Mouse (Mus musculus) myocyte (in vitro differentiated cells): Measurements from ENCODE around the gene Grb7.

Experiments
- E2F4 ChIP-seq: IDR thresholded peaks from one replicate; pipeline ENCODE4 v1.6.1; 2011; ENCODE audit warnings: mild to moderate bottlenecking, control low read depth, moderate library complexity; ENCODE audit not compliant: insufficient read depth
- MAX ChIP-seq: IDR thresholded peaks from one replicate; pipeline ENCODE4 v1.6.1; 2011; ENCODE audit warnings: low read depth, mild to moderate bottlenecking, control low read depth
- MYOG ChIP-seq, 3 experiments: IDR thresholded peaks; one replicate each; pipeline ENCODE4 v1.6.1; 2011; ENCODE audit warnings: control low read depth in 2 of 3, low read depth in 2 of 3, mild to moderate bottlenecking in 2 of 3; ENCODE audit not compliant: insufficient read length in 2 of 3, control insufficient read depth in 1 of 3, insufficient read depth in 1 of 3
- POLR2A ChIP-seq: IDR thresholded peaks from one replicate; pipeline ENCODE4 v1.6.1; 2011; ENCODE audit warnings: low read depth, mild to moderate bottlenecking, control low read depth, moderate library complexity; ENCODE audit not compliant: insufficient read length
- POLR2AphosphoS2 ChIP-seq: IDR thresholded peaks from one replicate; pipeline ENCODE4 v1.6.1; 2011; ENCODE audit warnings: low read depth, control low read depth; ENCODE audit not compliant: insufficient read length
- REST ChIP-seq: IDR thresholded peaks from one replicate; pipeline ENCODE4 v1.6.1; 2011; ENCODE audit warnings: mild to moderate bottlenecking, control low read depth, moderate library complexity; ENCODE audit not compliant: insufficient read depth, insufficient read length
- TCF12 ChIP-seq: IDR thresholded peaks from one replicate; pipeline ENCODE4 v1.6.1; 2011; ENCODE audit warnings: mild to moderate bottlenecking, control low read depth; ENCODE audit not compliant: poor library complexity, insufficient read depth, severe bottlenecking
- TCF3 ChIP-seq: IDR thresholded peaks from one replicate; pipeline ENCODE4 v1.6.1; 2011; ENCODE audit warnings: low read depth, control low read depth; ENCODE audit not compliant: insufficient read length
- USF1 ChIP-seq: IDR thresholded peaks from one replicate; pipeline ENCODE4 v1.6.1; 2011; ENCODE audit warnings: low read depth, mild to moderate bottlenecking, control low read depth, moderate library complexity

DNA sequence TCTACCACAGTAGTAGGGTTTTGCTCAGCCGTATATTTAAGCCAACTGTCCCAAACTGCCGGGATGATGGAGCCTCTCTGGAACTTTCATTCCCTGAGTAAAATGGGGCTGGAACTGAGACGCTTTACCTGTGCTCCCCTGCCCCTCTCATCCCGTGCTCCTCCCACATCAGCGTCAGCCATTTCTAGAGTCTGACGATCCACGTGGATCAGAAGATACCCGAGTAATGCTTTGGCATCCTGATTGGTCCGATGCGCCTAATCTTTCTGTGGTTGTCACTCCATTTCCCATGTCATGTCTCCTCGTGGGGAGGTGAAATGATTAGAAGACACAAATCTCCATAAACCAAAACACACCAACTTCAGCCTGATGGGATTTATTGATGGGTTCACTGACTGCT, 28.8 kb downstream of the Grb7 start:
- TF ChIP-seq POLR2A (no peak), USF1 (no peak), E2F4 (no peak), TCF12 (no peak), MYOG (IDR thresholded peaks at IDR 0.05; ENCODE audit: control insufficient read depth in 1 of 3, insufficient read depth in 1 of 3, insufficient read length in 2 of 3, low read depth in 2 of 3) (no peak), POLR2AphosphoS2 (no peak), TCF3 (no peak), MAX (no peak), REST (no peak)
